Mouse (Mus musculus) bone marrow, adult 2 months (tissue): Measurements from ENCODE around the gene Hoxd3. TPM values are rescaled to one million over a fixed set of nuclear protein-coding genes. Genes with fewer than 3 reads are reported as not detected.
A peak's percentile ranks its signal among the peaks of the same experiment; 100 is the strongest.

ENCODE experiments used
- H3K27ac ChIP-seq: fragments of 200-500 bp; 2 replicates; pipeline ENCODE4 v1.5.1; 2012; ENCODE audit warnings: low read depth, mild to moderate bottlenecking, control low read depth, inconsistent platforms, low read length; ENCODE audit not compliant: control insufficient read depth, poor library complexity, insufficient read depth
- H3K4me1 ChIP-seq: fragments of 200-500 bp; 2 replicates; pipeline ENCODE4 v1.6.1; 2011; ENCODE audit warnings: low read length; ENCODE audit not compliant: control insufficient read depth, insufficient read depth
- H3K4me3 ChIP-seq: fragments of 200-500 bp; replicated peaks from 2 replicates; pipeline ENCODE3; 2011; ENCODE audit warnings: mild to moderate bottlenecking, low read depth, low read length, control low read depth; ENCODE audit not compliant: control insufficient read depth
- CTCF ChIP-seq: fragments of 200-500 bp; IDR thresholded peaks from 2 replicates; pipeline ENCODE4 v1.5.1; 2011; ENCODE audit warnings: low read length, control low read depth; ENCODE audit not compliant: control insufficient read depth, insufficient read depth
- POLR2A ChIP-seq: fragments of 200-500 bp; IDR thresholded peaks from 2 replicates; pipeline ENCODE4 v1.6.1; 2011; ENCODE audit warnings: low read depth, mild to moderate bottlenecking, control low read depth, low read length, borderline replicate concordance; ENCODE audit not compliant: control insufficient read depth
- WGBS: fragments of 180-500 bp; shearing (Covaris S2); methylation state at CpG from one replicate; pipeline ENCODE4 v1.1.7; 2018; 5-methylcytosine and 5-hydroxymethylcytosine counted together
- polyA plus RNA-seq: library from polyadenylated mRNA; stranded (reverse); fragments of >200 nt; gene quantifications from 2 replicates; pipeline ENCODE4 v1.2.4, GENCODE M21; 2011; ENCODE audit warnings: low replicate concordance; ENCODE audit not compliant: missing spikeins, insufficient read depth, insufficient read length

The Hoxd3 gene
- polyA plus RNA-seq, 1 experiment: not detected

DNA sequence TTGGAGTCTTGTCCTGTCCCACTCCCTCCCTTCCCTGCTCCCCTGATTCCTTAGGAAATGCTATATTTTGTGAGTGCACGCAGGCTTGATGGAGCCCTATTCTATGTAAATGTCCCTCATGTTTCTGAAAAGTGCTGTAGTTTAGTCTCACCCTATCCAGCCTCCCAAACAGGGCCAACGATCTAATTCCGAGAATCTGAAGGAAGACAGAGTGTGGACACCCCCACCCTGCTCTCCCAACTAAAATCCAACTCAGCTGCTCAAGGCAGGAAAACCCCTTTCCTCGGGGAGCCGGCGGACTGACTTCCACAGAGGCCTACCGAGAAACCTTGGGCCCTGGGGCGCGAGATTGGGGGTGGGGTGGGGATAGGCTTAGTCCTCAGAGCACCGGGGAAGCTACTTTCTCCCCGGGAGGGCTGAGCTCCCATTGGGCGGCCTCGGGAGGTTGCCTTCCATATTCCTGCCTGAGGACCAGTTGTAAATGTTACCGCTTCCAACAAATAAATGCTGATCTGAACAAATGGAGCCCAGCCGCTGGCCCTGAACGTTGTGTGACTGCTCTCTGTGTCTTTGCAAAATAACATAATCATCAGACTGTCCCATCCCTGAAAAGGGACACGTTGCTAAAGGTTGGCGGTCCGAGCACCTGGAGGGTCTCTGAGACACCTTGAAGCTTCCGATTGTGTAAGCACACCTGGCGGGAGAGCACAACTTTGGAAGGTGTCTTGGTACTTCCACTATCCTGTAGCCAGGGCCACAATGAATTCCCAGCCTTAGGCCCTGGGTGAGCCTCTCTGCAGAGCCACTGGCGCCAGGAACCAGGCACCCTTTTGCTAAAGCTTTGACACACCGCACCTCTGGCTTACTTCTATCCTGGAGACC, 11.8 kb upstream of the Hoxd3 start:
- Histone ChIP-seq H3K4me3 (no peak overlapping the region), H3K4me1 (no peaks in the 10 kb centered on the region), H3K27ac (no peak overlapping the region)
- TF ChIP-seq CTCF (no peak), POLR2A (no peak)
- 25% methylated on average over 23 of the region's 23 CpGs for WGBS

DNA sequence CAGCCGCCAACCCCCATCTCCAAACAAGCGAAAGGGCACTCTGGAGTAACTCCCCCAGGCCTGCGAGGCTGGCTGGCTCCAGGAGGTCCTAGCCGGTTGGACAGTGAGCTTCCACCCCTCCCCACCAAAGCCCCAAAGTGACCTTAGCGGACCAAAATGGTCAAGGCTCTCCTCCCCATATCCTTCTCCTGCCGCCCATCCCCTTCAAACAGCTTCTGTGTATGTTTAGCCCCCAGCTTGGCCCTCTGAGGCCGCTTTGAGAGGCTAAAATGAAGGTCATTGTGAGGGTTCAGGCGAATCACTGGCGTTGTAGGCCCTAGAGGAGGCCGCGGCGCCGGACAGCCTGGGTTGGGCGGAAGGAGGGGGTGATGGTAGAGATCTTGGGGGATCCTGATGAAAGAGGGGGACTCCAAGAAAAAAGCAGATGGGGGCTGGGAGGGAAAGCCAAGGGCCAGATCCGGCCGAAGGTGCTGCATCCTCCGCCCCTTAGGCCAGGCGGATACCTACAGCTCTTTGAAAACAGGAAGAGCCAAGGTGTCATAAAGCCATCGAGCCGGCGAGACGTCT, 11.1 kb upstream of the Hoxd3 start:
- 22% methylated on average over 22 of the region's 22 CpGs for WGBS
- TF ChIP-seq CTCF (no peak), POLR2A (no peak)
- Histone ChIP-seq H3K27ac (no peak overlapping the region), H3K4me1 (no peaks in the 10 kb centered on the region), H3K4me3 (no peak overlapping the region)

DNA sequence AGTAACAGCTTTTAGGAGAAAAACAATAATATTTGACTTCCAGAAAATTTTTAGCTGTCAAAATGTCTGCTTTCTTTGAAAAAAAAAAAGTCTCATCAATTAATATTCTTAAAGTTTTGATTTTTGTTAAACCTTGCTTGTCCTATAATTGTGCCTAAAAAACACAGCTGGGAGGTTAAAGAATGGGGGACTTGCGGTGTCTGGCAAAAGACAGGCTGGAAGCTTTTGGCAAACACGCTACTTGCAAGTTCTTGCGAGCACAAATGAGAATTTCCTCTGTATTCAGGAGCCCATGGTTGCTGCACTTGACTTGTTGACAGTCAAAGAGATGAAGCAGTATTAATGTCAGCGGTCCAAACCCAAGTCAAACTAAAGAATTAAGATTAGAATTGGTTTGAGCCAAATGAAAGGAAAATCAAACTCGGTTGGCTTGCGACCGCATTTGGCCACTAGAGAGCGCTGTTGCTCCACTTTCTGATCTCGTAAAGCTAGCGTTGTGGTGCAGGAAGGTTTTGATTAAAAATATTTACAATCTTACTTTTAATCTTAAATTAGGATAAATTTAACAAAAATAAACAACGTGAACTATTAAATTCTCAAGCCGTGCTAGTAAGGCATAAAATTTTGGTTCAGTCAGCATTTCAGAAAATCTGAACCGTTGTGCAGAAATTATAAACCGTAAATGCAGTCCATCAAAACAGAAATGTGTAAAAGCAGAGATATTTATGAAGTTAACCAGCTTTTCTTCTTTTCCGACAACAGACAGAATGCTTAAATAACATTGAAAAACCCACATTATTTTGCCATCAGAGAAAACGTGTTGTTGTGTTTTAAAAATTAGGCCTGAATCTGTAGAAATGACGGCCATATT, 9.5 kb upstream of the Hoxd3 start:
- Histone ChIP-seq H3K4me3 (no peak overlapping the region), H3K27ac (no peak overlapping the region), H3K4me1 (no peaks in the 10 kb centered on the region)
- WGBS: 17% methylated on average over 17 of the region's 17 CpGs
- TF ChIP-seq CTCF (peak; percentile 80), POLR2A (no peak)

DNA sequence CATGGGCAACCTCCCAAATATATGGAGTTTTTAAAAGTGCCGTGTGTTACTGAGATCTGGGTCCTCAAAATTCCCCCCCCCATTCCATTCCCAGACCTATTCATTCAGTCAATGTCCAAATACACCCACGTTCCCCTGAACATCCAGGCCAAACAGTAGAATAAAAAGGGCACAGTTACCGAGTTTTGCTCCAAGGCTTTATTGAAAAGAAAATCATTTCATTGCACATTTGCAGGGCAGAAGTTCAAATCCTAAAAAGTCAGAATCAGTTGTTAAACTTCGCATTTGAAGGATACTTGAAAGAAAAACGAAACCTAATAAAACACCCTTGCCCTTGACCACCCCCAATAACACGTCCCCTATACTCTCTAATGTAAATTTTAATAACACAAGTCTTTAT, 8.9 kb upstream of the Hoxd3 start:
- no peaks in the 10 kb centered on the region for H3K4me1 ChIP-seq
- no peak for TF ChIP-seq POLR2A
- no peak for TF ChIP-seq CTCF
- no peak overlapping the region for H3K27ac ChIP-seq
- WGBS: 46% methylated on average over 6 of the region's 6 CpGs
- H3K4me3 ChIP-seq: no peak overlapping the region

DNA sequence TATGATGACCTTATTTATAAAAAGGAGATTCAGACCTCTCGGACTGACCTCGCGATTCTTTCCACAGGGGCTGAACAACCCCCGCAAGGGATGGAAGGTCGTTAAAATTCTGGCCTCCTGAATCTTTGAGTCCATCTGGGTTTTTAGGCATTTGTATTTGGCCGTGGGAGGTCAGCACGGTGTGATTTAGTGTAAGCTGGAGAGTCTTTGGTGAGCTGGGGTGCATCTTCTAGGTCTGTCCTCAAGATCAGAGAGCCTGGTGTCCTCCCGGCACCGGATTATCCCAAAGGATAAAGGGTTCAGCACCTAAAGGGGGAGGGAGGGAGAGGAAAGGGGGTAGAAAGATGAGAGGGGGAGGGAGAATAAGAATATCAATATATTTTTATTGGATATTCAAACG, 8.4 kb upstream of the Hoxd3 start:
- Histone ChIP-seq H3K27ac (no peak overlapping the region), H3K4me1 (no peaks in the 10 kb centered on the region), H3K4me3 (no peak overlapping the region)
- 33% methylated on average over 10 of the region's 10 CpGs for WGBS
- TF ChIP-seq POLR2A (no peak), CTCF (no peak)

DNA sequence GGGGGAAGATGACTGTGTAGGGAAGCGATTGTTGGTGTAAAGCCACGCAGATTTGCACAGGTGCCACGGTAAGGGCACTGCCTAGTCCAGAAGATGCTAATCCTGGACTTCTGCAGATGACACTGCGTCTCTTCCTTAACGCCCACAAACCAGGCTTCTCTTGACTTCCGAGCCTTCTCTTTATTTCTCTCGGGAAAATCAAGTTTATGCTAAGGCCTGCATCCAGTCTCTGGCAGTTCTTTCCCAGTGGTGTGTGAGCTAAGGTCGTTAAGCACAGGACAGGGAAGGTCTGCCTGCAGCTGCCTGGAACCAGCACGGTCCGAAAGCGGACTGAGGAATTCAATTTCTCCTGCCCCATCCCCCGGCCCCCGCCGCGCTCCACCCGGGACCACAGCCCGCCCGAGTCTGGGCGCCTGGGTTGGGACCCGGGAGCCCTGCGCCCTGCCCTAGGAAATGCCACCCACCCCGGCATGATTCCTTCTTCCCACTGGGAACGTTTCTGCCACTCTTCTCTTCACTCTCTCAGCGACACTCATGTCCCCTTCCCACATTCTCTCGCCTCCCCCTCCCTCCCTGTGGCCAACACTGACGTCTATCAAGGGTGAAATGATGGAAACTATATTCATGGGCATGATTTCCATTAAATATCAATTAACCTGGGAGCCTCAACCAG, 7.9 kb upstream of the Hoxd3 start:
- H3K4me1 ChIP-seq: no peaks in the 10 kb centered on the region
- 12% methylated on average over 26 of the region's 26 CpGs for WGBS
- no peak overlapping the region for H3K4me3 ChIP-seq
- no peak overlapping the region for H3K27ac ChIP-seq
- TF ChIP-seq POLR2A: no peak
- TF ChIP-seq CTCF: no peak

DNA sequence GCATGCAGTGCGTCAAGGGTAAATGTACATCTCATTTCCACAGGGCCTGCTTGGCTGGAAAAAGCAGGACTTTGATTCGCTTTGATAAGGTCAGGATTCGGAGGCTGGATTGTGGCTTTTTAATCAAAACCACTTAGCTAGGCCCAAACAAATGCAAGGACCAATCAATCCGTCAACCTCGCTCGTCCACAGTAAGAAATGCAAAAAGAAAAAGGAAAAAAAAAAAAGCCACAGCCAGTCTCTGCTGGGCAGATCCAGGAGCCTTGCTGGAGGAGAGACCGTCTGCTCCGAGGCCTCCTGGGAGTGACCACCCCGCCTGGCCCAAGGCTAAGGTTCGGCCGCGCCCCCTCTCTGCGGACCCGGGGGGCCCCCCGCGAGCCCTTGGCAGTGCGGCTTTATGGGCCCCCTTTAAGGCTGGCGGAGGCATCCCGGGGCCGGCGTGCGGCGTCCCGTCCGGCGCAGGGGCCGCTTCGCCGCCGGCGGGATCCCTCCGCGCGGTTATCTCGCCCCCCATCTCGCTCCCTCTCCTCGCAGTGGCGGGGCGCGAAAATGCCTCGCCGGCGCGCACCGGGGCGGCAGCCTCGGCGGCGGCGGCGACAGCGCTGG, 7.2 kb upstream of the Hoxd3 start, which contains the start of gene Hoxd8:
Gene Hoxd8 (plus strand): TSS at position 223 of the 606 bp plus-strand sequence.
- H3K4me3 ChIP-seq: no peak within 1 kb of the TSS
- TF ChIP-seq POLR2A (no peak), CTCF (no peak)
- no peaks in the 10 kb centered on the region for H3K4me1 ChIP-seq
- WGBS: 3% methylated on average over 51 of the region's 52 CpGs
- no peak within 1 kb of the TSS; the same call in 1 of the 2 replicates for H3K27ac ChIP-seq
